Mouse (Mus musculus): ENCODE measurements at regions not wholly inside any gene's neighbourhood (a gene's known extent, or its start where the extent isn't known, plus 50 kb on each side); places are given as distances from the start of the nearest gene placed in this dataset.

- TF ChIP-seq CTCF (IDR thresholded peaks at IDR 0.05; ENCODE audit: borderline replicate concordance, extremely low read depth, insufficient read depth, insufficient read length) (no peak), POLR2A (IDR thresholded peaks at IDR 0.05; ENCODE audit: borderline replicate concordance, extremely low read depth, insufficient read depth, insufficient read length, poor library complexity, severe bottlenecking) (no peak)
Measured at GRCm38 (mm10) chr1:12507997-12508396, 1094.1 kb downstream of the A830018L16Rik start.
